Mouse (Mus musculus) gastrocnemius, postnatal 36 days (tissue): Measurements from ENCODE around the gene Tmem156. TPM values are rescaled to one million over a fixed set of nuclear protein-coding genes. Genes with fewer than 3 reads are reported as not detected.

Experiments
- DNase-seq, 2 experiments: peaks; one replicate each; pipeline ENCODE4 v3.0.0; 2022
- intact Hi-C: fragments of 180-260 bp; cut with DNase I; formaldehyde crosslinking; loops from one replicate; pipeline ENCODE4 v1.15.1; 2025
- total RNA-seq, 2 experiments: library from RNA; stranded (reverse); gene quantifications; 2 replicates each; pipeline ENCODE4 v1.2.3; 2021

Tmem156 gene
- total RNA-seq, 2 experiments from 2014 or later: not detected

DNA sequence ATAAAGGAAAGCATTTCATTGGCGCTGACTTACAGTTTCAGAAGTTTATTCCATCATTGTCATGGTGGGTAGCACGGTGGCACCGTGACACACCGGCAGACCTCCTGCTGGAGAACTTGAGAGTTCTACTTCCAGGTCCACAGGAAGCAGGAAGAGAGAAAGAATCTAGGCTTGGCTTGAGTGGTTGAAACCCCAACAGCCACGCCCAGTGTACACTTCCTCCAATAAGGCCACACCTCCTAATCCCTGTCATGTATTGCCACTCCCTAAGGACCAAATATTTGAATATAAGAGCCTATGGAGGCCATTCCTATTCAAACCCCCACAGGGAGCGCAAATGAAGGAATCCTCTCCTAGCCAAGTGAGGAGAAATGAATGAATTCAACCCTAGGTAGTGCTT lies 34.3 kb downstream of the Tmem156 start:
- no peak for DNase-seq
- intact Hi-C loops: no loop called here

DNA sequence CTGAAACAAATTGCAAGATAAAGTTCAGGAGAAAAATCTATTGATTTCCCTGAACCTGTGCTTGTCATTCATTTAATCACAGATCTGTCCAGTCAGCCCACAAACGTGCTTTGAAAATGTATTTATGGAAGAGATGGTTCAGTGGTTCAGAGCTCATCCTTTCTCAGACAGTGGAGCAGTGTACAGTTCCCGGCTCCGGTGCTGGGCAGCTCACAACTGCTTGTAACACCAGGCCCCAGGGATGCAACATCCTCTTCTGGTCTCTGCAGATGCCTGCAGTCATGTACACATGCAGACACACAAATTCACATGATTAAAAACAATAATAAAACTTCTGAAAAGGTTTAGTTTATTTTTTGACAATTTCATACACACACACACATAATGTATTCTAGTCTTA lies 40.4 kb downstream of the Tmem156 start:
- no peak for DNase-seq
- intact Hi-C loops: no loop called here

DNA sequence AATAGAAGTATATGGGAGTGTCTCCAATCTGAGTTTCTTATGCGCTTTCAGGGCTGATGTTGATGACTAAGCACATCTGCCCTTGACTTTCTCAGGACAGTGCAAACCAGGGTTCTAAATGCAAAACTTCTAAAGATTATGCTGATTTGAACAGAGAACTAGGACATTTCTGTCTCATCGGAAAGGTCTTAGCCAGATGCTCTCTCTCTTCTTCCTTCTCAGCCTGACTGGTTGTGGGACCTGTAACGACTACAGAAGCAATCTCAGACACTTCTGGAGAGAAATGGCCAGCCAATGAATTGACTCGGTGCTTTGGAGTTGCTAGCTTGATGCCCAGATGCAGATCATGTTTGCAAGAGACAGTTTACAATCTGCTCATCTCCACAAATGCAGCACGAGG lies 42.1 kb downstream of the Tmem156 start:
- intact Hi-C loops: no loop called here

DNA sequence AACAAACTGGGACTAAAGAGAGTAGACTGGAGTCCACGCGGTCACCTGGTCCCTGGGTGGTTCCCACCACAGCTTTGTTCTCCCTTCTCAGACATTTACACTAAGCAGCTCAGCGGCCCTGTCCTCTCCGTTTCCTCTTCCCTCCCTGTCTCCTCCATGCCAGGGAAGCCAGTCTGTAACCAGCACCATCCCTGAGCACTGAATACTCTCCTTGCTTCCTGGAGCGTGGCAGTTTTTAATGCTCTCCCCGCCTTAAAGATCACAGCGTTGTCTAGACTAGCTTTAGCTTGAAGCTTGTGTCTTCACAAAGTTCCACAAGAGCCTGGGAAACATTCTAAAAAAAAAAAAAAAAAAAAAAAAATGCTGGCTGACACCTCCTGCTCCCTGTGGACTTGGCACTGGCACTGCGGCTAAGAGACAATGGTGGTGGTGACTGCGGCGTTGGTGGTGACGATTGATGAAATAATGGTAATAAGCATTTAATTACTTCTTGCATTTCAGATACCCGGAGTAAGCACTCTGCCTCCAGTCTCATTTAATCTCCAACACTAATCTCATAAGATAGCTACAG lies 44.6 kb downstream of the Tmem156 start:
- intact Hi-C loops: no loop called here
- no peak for DNase-seq

More for the DNA sequence above, 42.1 kb downstream of the Tmem156 start:
- no peak for DNase-seq

DNA sequence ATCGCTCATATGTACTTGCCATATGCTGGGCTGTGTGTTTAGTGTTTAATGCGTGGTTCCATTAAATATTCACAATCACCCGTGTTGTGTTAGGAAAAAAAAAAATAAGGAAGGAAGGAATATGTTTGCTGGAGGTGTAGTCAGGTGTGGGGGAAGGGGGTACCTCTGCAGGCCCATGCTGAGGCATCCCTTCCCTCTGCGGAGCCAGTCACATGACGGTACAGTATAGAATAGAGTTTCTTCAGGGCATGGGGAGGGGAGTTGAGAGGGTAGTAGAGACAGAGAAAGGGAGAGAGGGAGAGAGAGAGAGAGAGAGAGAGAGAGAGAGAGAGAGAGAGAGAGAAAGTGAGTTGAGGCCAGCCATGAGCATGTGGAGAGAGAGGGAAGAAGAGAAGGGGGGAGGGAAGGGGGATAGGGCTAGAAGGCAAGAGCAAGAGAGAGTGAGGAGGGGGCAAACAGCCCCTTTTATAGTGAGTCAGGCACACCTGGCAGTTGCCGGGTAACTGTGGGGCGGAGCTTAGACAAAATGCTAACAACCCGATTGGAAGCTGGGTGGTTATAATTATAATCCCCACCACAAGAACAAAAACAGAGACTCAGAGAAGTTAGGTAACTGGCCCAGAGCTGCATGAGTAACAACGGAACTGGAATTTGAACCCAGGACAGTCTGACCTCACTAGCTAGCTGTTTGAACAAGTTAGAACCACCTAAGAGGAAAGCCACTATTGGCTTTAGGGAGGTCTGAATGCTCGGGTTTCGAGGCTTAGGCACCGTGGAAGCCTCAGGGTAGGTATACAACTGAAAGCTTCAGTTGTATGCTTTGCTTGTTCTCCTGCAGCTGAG lies 45.3 kb downstream of the Tmem156 start:
- no peak for DNase-seq
- intact Hi-C loops: no loop called here

DNA sequence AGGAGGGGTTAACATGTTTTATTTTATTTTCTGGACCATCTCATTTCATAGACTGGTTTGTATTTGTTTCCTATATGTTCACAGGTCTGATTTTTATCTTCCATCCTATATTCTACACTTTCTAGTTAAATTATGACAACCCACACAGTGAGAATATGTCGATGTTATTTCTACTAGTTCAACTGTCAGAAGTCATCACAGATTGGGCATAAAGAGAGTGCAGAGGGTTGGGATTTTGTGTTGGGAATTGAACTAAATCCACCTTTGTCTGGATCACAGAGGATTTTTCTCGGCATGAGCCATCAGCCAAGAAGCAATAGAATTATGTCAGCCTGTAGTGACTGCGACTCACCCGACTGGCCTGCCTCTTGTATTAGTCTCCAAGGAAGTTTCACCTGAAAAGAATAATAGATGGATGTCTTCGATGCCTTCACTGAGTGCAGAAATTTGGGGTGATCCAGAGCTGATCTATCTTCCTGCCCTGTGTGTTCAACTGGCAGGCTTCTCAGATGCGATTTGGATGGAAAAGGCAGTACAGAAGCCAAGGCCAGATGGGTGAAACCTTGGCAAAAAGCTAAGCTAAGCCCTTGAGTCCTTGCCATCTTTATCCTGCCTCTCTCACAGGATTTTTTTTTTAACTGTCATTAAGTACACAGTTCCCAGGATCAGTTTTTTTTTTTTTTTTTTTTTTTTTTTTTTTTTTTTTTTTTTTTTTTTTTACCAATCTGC lies 46.1 kb downstream of the Tmem156 start:
- no peak for DNase-seq
- intact Hi-C loops: no loop called here

DNA sequence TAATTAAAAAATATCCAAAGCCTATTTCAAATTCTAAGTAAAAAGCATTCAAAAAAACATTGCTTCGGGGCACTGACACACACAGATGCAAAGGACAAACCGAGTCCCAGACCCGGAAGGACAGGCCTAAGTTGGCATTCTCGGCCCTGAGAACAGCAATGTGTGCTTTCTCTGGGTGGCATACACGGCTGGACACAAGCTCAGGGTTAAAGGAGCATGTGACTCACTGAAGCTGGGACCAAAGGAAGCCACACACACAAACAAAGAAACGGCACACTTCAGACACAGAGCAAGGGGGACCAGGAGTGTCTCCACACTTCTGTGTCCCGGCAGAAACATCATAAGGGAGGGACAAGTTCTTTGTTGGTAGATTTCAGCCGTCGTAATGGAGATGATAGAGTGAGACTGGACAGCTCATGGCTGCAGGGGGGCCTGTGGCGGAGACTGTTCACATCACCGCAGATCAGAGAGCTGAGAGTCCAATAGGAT lies 48.5 kb downstream of the Tmem156 start:
- DNase-seq: no peak

DNA sequence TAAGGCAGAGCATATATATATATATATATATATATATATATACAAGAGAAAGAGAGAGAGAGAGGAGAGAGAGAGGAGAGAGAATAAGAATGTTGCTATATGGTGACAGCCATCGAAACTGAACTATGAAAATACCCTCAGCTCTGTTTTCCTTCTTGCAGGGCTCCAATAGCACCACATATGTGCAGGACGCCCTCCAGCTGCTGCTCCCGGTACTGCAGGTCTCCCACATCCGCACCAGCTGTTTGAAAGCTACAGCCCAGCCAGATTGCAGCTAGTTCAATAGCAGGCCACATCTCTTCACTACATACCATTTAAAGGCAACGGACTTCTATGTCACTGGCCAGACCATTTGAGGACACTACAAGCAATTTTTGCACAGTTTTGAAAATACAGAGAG lies 51.5 kb downstream of the Tmem156 start:
- DNase-seq: no peak
- intact Hi-C loops: no loop called here

More for the DNA sequence above, 48.5 kb downstream of the Tmem156 start:
- intact Hi-C loops: no loop called here

DNA sequence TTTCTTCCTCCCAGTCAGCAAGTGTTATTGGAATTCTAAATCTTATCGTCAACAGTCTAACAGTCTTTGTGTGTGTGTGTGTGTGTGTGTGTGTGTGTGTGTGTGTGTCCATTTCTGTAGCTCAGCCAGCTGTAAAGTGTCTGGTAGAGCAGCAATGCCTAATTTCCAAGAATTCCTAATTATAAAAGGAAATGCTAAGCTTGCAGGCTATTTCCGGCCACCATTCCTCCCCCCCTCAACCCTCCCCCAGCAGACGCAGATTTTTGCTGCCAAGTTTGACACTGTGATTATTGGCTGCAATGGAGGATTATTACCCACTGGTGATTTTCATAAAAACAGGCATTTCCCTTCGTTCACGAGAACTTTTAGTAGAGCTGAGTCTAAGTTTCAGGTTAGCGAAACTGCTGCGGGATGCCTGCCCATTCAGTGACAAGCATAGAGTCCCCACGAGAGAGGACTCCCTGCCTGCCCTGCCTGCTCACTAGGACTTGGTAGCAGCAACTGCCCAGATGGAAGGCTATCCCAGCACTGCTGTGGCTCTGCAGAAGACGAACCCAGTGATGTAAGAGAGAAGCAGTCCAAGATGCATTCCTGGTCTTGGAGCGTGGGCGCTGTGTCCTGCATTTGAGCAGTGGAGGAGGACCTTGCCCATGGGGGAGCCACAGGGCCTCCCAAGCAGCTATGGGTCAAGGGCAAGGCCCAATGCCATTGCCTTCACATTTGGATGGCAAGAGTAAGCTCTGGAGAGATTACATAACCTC lies 52.9 kb downstream of the Tmem156 start:
- peak in 1 of 2 experiments; percentile 53 for DNase-seq
- intact Hi-C loops: no loop called here

DNA sequence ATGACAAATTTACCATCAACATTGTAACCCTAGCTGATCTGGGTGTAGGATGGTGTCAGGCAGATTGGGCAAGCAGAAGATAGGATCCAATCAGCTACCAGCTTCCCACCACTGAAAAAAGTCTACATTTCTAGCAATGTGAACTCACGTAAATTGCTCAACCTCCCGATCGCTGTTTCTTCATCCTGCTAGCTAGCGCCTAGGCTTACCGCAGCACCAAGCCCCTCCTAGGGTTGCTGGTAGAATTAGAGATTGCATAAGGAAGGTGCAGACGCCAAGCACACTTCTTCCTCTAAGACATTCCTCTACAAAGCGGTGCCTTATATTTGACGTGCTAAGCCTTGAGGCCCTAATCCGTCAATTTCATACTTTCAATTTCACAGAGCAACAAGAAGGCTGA lies 53.6 kb downstream of the Tmem156 start:
- intact Hi-C loops: no loop called here
- no peak for DNase-seq

DNA sequence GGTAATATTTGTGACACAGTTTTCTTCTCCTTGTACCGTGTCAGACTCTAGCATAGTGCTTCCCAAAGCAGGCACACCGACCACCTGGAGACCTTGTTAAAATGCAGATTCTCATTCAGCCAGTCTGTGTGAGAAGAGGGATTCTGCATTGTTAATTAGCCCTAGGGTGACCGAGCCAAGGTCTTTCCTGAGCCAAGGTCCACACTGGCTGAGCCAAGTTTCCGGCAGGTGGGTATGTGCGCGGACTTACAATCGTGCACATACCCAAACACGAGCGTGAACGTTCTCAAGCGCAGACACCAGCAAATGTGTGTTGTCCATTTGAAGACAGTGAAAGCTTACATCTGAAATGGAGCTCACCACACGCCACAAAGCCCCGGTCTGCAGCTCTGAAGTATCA lies 55.3 kb downstream of the Tmem156 start:
- intact Hi-C loops: no loop called here
- no peak for DNase-seq

DNA sequence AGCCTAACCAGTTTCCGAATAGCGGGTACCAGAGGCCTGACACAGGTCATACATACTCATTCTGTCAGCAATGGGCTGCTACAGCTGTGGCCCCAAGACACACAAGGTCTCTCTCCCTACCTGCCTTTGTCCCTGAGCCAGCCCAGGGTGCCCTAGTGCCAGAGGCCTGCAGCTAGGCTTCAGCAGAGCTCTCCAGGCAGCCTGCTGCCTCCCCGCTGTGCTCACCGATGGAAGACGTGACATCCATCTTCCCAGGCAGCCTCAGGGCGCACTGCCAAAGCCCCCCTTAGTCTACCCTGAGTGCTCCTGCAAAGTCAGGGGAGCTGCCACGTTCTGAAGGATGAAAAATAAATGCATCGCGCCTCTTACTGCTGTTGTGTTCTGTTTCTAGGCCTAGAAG lies 63.9 kb downstream of the Tmem156 start:
- no peak for DNase-seq
- intact Hi-C loops: no loop called here

DNA sequence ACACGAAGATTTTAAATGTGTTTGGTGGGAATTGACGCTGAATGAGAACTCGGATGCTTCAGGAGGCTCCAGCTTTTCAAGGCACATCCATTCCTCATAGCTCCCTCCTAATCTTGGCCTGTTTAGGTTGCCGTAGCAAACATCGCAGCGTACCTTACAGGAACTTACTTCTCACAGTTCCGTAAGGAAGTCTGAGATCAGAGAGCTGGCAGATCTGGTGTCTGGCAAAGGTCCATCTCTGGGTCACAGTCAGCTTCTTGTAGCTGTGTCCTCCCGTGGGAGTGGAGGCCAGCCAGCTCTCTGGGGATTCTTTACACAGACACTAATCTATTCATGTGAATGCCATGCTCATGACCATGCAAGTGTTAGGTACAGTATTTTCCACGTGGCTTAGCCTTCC lies 65.2 kb downstream of the Tmem156 start:
- intact Hi-C loops: no loop called here

DNA sequence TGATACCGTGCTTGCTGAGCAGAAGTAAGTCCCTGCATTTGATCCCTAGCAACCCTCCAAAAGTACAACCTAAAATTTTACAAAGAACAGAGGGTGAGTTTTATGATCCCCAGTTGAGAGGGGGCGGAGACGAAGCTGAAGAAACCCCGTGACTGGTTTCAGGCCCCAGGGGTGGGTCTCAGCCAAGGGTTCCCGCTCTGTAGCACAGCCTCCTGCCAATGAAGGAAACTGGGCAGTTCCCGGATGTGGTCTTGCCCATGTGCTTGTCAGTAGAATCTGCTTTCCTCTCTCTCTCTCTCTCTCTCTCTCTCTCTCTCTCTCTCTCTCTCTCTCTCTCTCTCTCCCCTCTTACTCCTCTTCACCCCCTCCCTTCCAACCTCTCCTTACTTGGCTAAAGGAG lies 66.0 kb downstream of the Tmem156 start:
- intact Hi-C loops: no loop called here
- DNase-seq: no peak

More for the DNA sequence above, 65.2 kb downstream of the Tmem156 start:
- no peak for DNase-seq

DNA sequence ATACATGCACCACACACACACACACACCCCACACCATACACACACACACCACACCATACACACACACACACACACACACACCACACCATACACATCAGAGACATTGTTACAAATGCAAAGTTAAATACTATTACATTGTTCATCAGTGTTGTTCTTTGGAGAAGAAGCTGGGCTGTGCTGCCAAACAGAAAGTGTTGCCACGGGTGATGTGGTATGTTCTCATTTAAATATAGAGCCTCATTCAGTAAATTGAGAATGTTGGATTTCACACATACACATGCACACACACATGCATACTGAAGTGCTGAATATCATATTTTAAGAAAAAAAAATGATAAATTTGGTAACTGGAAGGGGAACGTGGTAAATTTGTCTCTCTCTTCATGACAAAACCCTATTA lies 67.3 kb downstream of the Tmem156 start:
- intact Hi-C loops: no loop called here
- no peak for DNase-seq

DNA sequence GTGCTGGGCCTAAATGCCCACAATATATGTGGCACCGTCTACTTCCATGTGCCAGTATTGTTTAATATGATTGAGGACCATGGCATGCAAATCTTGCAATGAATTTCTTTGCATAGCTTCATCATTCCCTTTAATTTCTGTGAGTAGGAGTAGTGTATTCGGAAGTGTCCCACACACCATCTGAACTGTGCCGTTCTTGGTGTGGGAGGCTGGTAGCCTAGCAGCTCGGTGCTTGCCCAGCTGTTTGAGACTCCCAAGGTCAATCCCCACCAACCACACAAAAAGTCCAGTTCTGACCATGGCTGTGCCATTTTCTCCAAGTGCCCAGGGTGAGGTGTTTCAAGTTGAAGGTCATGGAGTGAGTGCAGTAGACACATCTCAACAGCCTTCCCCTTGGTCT lies 69.9 kb downstream of the Tmem156 start:
- DNase-seq: no peak
- intact Hi-C loops: no loop called here

DNA sequence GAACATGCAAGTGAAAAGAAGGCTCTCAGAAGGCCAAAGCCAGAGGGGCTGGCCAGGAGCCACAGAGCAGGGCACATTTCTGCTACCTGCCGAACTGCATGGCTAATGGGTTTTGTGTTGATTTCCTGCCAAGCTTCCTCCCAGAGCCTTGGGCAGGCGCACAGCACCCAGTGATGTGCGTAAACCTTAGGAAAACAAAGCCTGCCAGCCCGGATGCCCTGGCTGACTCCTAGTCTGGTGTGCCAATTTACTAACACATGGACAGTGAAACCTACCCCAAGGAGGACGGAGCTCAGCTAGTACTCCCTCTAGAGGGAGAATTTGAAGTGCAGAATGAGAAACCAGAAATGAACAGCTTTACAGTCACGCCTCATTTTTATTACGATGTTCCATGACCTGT lies 72.1 kb downstream of the Tmem156 start:
- intact Hi-C loops: no loop called here
- DNase-seq: peak; percentile 11 to 22

DNA sequence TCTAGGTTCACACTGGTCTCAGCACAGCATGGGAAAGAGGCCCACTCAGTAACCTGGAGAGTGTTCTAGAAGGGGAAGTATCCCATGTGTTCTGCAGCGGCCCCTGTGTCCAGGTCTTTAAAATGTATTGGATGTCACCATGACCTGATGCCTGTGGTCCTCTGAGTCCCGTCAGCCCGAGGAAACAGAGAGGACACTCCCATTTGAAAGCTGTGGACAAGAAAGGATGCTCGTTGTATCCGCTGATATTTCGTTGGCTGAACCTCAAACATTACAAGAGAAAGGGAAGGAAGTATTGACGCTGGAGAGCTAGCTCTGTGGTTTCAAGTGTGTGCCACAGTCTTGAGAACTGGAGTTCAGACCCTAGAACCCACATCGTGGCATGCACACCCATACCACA lies 72.8 kb downstream of the Tmem156 start:
- intact Hi-C loops: no loop called here
- DNase-seq: no peak

DNA sequence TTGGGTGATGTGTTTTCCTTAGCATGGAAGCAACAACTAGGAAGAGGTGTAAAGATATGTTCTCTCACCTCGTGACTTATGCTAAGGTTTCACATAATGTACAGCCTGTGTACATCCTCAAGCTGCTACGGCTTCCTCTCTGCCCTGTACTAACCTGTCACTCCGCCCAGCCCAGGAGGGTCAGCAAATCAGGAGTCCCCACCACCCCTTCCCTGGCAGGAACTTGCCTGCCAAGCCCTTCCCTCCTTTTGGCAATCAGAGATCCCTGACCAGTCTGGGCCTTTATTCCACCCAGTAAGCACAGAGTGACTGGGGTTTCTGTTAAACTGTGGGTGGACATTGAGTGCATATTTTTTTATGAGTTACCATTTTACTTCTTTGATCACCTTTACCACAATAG lies 76.4 kb downstream of the Tmem156 start:
- intact Hi-C loops: no loop called here
- DNase-seq: no peak

DNA sequence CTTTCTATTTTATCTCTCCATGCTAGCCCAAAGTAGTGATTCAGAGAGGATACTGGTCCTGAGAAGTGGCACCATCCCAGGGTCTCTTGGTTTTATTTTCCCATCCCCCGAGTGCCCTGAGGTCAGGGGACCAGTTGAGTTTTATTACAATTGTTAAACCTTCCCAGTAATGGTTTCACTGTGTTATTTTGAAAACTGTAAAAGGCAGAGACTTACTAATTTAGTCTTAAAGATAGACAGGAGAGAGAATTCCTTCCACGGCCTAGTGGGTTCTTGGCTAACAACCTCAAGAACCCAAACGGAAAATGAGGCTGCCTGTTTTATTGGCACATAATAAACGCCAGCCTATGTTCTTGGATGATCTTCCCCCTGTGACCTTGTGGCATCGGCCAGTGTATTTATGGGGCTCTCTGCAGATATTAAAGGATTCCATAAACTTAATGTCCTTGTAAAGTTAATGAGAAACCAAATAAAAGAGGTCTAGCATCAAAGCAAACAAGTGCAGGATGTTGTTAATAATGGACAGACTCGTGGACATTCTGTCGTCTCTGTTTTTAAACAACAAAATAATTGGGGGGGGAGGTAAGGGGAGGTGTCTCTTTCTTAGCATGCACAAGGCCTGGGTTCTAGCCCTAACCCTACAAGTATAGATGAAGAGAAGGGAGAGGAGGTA lies 79.9 kb downstream of the Tmem156 start:
- no peak for DNase-seq
- intact Hi-C loops: no loop called here
